In the genomic region with DNA sequence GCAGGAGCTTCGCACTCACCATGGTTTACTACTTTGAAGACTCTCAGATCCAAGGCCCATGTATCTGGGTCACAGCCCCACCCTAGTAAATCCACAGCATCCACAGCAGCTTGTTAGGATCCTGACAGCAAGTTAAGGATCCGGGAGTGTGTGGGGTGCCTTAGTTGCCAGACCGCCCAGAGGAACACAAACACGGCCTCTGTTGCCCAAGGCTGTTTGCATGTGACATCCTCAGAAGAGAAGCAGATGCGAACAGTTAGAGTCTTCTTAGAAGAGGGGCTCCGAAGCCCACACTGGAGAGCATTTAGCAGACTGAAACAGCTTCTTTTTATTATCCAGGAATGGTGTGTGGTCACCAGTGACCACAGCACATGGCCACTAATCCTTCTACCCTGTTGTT, we compare ENCODE assay signal across 26 mouse cellular contexts. TPM values are rescaled to one million over a fixed set of nuclear protein-coding genes. Genes with fewer than 3 reads are reported as not detected.
"Had no signal": no experiment of that assay in that cellular context is flagged by ENCODE, and none has a peak within 500 bp of the region (broad histone marks: within the 10 kb centered on the region; RNA-seq: fewer than 3 reads in every experiment).

No protein-coding gene starts in this region.

- ATAC-seq: hindbrain, postnatal 0 days; intestine, embryonic 16.5 days; liver, embryonic 12.5 days had no signal

- H3K9ac ChIP-seq: heart, embryonic 13.5 days; heart, embryonic 15.5 days; hindbrain, embryonic 13.5 days; hindbrain, embryonic 15.5 days; kidney, embryonic 15.5 days; limb, embryonic 13.5 days; limb, embryonic 15.5 days; liver, embryonic 12.5 days had no signal

- H3K36me3 ChIP-seq: heart, embryonic 13.5 days; heart, embryonic 15.5 days; hindbrain, embryonic 13.5 days; hindbrain, embryonic 15.5 days; kidney, embryonic 15.5 days; limb, embryonic 13.5 days; limb, embryonic 15.5 days; liver, embryonic 12.5 days had no signal

- H3K9me3 ChIP-seq: heart, embryonic 13.5 days; heart, embryonic 15.5 days; hindbrain, embryonic 13.5 days; hindbrain, embryonic 15.5 days; kidney, embryonic 15.5 days; limb, embryonic 13.5 days; limb, embryonic 15.5 days; liver, embryonic 12.5 days had no signal

- H3K4me2 ChIP-seq: heart, embryonic 11.5 days; heart, embryonic 13.5 days; heart, embryonic 15.5 days; hindbrain, embryonic 13.5 days; hindbrain, embryonic 15.5 days; kidney, embryonic 15.5 days; limb, embryonic 13.5 days; limb, embryonic 15.5 days; liver, embryonic 12.5 days had no signal

- H3K4me3 ChIP-seq: heart, embryonic 13.5 days; heart, embryonic 15.5 days; hindbrain, embryonic 13.5 days; hindbrain, embryonic 15.5 days; kidney, embryonic 15.5 days; limb, embryonic 13.5 days; limb, embryonic 15.5 days; liver, embryonic 12.5 days had no signal

- H3K4me1 ChIP-seq: heart, embryonic 15.5 days; hindbrain, embryonic 13.5 days; hindbrain, embryonic 15.5 days; kidney, embryonic 15.5 days; liver, embryonic 12.5 days had no signal

- DNase-seq: gastrocnemius, postnatal 14 days; gastrocnemius, postnatal 36 days; heart, adult 18-20 months; heart, postnatal 14 days; heart, postnatal 36 days; kidney, adult 11 months; kidney, adult 2 months; kidney, adult 9 months; kidney, postnatal 14 days; kidney, postnatal 36 days; layer of hippocampus, adult 9-11 months; layer of hippocampus, postnatal 36 days; left cerebral cortex, postnatal 4 days had no signal

- H3K27ac ChIP-seq: heart, embryonic 13.5 days; heart, embryonic 15.5 days; hindbrain, embryonic 13.5 days; hindbrain, embryonic 15.5 days; hindbrain, postnatal 0 days; kidney, embryonic 15.5 days; kidney, postnatal 0 days; limb, embryonic 13.5 days; limb, embryonic 15.5 days; liver, embryonic 12.5 days had no signal

RNA-seq across cellular contexts. Expression of a gene that starts 5.6 kb away (rescaled TPM):
- polyA plus RNA-seq: liver, adult 2 months had no signal
